Mouse (Mus musculus): Measurements from ENCODE around the gene 4930503B20Rik.

DNA sequence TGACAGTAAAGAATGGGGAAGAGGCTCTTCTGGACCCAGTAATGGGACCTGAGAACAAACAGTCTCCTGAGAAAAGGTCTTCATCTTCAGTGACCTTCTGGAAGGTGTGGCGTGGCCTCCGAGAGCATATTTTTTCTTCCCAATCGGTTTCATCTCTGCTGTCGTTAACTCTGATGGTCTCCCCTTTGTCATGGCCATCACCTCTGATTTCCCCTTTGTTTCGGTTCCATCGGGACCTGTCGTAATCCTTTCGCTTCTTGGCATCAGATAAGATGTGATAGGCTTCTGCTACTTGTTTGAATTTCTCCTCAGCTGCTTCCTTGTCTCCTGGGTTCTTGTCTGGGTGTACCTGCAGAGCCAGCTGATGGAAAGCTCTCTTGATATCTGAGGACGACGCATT, 401 bp downstream of the 4930503B20Rik start:
- TF ChIP-seq CTCF (IDR thresholded peaks at IDR 0.05) (no peak), EP300 (IDR thresholded peaks at IDR 0.05) (no peak)

Measured in lung, postnatal 0 days (tissue).